Mouse (Mus musculus) heart, embryonic 15.5 days (tissue): ENCODE measurements at regions not wholly inside any gene's neighbourhood (a gene's known extent, or its start where the extent isn't known, plus 50 kb on each side); places are given as distances from the start of the nearest gene placed in this dataset.
"Not testable (repeated sequence)": the region's sequence is repeated elsewhere in the genome, so short reads cannot be mapped to it uniquely, and the experiment has no call there.

ENCODE experiments used
- ATAC-seq: fragments of 200-750 bp; cut with Nextera tagmentation; replicated peaks from 2 replicates; pipeline ENCODE4 v1.8.0; 2017; ENCODE audit warnings: low read depth, moderate TSS enrichment; ENCODE audit not compliant: insufficient number of reproducible peaks, insufficient read depth, low FRiP score
- H3K27ac ChIP-seq: fragments of 300-500 bp; sonication (generic); 2 replicates; pipeline ENCODE4 v1.5.1; 2015; ENCODE audit warnings: mild to moderate bottlenecking, inconsistent platforms
- H3K27me3 ChIP-seq: fragments of 300-500 bp; sonication (generic); 2 replicates; pipeline ENCODE4 v1.6.1; 2015; ENCODE audit warnings: inconsistent platforms
- H3K36me3 ChIP-seq: fragments of 300-500 bp; sonication (generic); 2 replicates; pipeline ENCODE4 v1.6.1; 2015; ENCODE audit warnings: mild to moderate bottlenecking, inconsistent platforms
- H3K4me1 ChIP-seq: fragments of 300-500 bp; sonication (generic); replicated peaks from 2 replicates; pipeline ENCODE4 v1.6.1; 2015; ENCODE audit warnings: inconsistent platforms
- H3K4me2 ChIP-seq: fragments of 300-500 bp; sonication (generic); 2 replicates; pipeline ENCODE4 v1.6.1; 2015; ENCODE audit warnings: inconsistent platforms, mild to moderate bottlenecking, moderate library complexity
- H3K4me3 ChIP-seq: fragments of 300-500 bp; sonication (generic); 2 replicates; pipeline ENCODE4 v1.5.1; 2015; ENCODE audit warnings: mild to moderate bottlenecking, inconsistent platforms
- H3K9ac ChIP-seq: fragments of 300-500 bp; sonication (generic); 2 replicates; pipeline ENCODE4 v1.6.1; 2015; ENCODE audit warnings: mild to moderate bottlenecking, inconsistent platforms
- H3K9me3 ChIP-seq: fragments of 300-500 bp; sonication (generic); replicated peaks from 2 replicates; pipeline ENCODE4 v1.6.1; 2016; ENCODE audit warnings: inconsistent platforms
- WGBS: fragments of 180-500 bp; shearing (Covaris S2); methylation state at CpG from one replicate; pipeline ENCODE4 v1.1.7; 2015; ENCODE audit warnings: mixed read lengths; 5-methylcytosine and 5-hydroxymethylcytosine counted together

DNA sequence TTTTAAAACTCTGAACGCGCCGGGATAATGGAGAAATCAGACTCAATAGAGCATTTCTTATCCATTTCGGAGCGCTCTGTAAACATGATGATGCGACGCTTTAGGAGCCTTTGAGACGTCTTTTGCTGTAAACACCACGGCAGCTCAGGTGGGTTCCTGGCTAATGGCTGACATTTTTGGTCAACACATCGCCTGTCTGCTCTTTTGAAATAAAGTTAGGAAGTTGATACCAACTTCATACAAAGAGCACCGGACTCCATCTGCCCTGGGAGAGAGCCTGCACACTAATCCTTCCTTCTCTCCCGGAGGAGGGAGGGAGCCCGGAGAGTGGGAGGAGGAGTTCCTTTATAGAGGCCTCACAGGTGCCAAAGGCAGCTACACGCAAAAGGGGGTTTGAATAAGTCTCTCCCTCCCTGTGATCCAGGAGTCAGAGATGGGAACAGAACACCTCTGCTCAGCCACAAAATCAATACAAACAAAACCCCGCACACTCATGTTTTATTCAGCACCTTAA lies 63.8 kb upstream of the Srsf6 start:
- Histone ChIP-seq H3K4me3 (peak overlapping the region; percentile 7; the same call in 1 of the 2 replicates), H3K9me3 (no peaks in the 10 kb centered on the region), H3K27me3 (peaks cover 4% of the 10 kb centered on the region; the same call in 1 of the 2 replicates), H3K4me1 (0 out of 2 replicates have a peak, but pooled peaks cover 5% of the 10 kb centered on the region), H3K36me3 (no peaks in the 10 kb centered on the region), H3K9ac (no peak overlapping the region), H3K4me2 (peak overlapping the region; percentile 46), H3K27ac (no peak overlapping the region)
- 7% methylated on average over 15 of the region's 15 CpGs for WGBS
- no peak for ATAC-seq

DNA sequence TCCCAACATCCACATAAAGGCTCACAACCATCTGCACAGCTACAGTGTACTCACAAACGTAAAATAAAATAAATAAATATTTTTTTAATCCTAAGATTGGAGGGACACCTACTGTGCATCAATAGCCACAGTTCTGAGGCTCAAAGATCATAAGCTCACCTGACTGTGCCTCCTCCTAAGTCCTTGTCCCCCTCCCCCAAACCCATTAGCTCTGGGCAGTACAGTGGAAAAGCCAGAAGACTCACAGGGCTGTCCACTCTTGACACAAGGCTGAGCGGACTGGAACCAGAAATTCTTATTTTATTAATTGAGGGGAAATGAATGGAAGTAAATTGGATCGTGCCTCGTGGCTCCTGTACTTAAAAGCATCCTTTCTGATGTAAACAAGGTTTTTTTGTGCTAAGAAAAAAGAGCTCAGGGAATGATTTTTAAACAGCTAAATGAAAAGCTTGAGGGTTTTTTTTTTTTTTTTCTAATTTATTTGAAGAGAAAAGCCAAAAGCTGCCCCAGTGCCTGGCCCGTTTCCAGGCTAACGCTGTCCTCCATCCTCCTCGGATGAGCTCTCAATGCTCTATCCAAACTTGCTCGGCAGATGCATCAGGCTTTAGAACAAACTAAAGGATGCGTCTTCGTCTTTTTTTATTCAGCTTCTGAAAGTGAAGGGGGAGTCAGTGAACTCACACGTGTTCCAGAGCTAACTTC lies 64.6 kb upstream of the Srsf6 start:
- Histone ChIP-seq H3K4me3 (0 out of 2 replicates have a peak overlapping the region, but pooled peaks have one; percentile 7), H3K36me3 (no peaks in the 10 kb centered on the region), H3K9ac (no peak overlapping the region), H3K27me3 (peaks cover 4% of the 10 kb centered on the region; the same call in 1 of the 2 replicates), H3K4me2 (peak overlapping the region; percentile 46), H3K27ac (no peak overlapping the region), H3K4me1 (0 out of 2 replicates have a peak, but pooled peaks cover 5% of the 10 kb centered on the region), H3K9me3 (no peaks in the 10 kb centered on the region)
- no peak for ATAC-seq
- 26% methylated on average over 11 of the region's 11 CpGs for WGBS

GRCm38 (mm10) chr2:162864571-162864970 lies 66.8 kb upstream of the Srsf6 start:
- no peaks in the 10 kb centered on the region for H3K36me3 ChIP-seq
- H3K4me2 ChIP-seq = no peak overlapping the region
- no peak overlapping the region for H3K27ac ChIP-seq
- no peaks in the 10 kb centered on the region for H3K9me3 ChIP-seq
- 0 out of 2 replicates have a peak, but pooled peaks cover 5% of the 10 kb centered on the region for H3K4me1 ChIP-seq
- H3K9ac ChIP-seq = no peak overlapping the region
- ATAC-seq = no peak
- WGBS = 77% methylated on average over 1 of the region's 1 CpGs
- H3K27me3 ChIP-seq = peaks cover 4% of the 10 kb centered on the region; the same call in 1 of the 2 replicates
- H3K4me3 ChIP-seq = no peak overlapping the region

DNA sequence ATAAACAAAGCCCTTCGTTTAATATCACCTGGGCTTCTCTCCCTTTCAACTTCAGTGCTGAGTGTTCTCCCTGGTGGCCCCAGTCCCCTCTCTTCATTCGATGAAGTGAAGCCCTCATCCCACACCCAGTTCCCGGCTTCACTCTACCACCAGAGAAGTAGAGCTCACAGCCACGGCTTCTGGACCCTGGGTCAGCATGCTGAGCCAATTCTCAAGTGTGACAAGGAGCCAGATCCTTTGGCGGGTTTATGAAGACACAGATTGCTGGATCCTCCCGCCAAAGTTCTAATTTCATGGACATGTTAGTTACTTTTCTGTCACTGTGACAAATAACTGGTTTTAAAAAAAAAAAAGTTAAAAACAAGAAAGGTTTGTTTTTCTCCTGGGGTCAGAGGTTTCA lies 76.7 kb upstream of the Srsf6 start:
- Histone ChIP-seq H3K9ac (no peak overlapping the region), H3K9me3 (no peaks in the 10 kb centered on the region), H3K4me1 (no peaks in the 10 kb centered on the region), H3K27ac (no peak overlapping the region), H3K27me3 (no peaks in the 10 kb centered on the region), H3K36me3 (no peaks in the 10 kb centered on the region), H3K4me2 (no peak overlapping the region), H3K4me3 (no peak overlapping the region)
- 69% methylated on average over 6 of the region's 6 CpGs for WGBS
- ATAC-seq = no peak

GRCm38 (mm10) chr2:162853576-162853975 lies 77.8 kb upstream of the Srsf6 start:
- ATAC-seq = no peak
- 58% methylated on average over 7 of the region's 7 CpGs for WGBS
- no peaks in the 10 kb centered on the region for H3K4me1 ChIP-seq

DNA sequence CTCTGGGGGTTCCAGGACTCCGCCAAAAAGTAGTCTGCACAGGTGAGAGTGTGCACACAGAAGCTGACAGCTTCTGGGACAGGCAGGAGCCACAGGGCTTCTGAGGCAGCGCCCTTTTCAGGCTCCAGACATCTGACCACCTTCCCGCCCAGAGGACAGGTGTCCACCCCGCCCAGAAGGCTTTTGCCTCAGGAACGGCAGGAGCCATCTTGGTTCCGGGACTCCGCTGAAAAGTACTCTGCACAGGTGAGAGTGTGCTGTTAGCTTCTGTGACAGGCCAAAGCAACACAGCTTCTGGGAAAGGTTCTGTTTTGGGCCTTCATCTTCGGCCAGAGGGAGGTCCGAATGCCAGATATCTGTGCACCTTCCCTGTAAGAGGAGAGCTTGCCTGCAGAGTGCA lies 89.6 kb upstream of the Srsf6 start:
- not testable (repeated sequence) for H3K4me3 ChIP-seq, H3K4me1 ChIP-seq, H3K36me3 ChIP-seq, H3K27me3 ChIP-seq, H3K9ac ChIP-seq, H3K9me3 ChIP-seq, ATAC-seq, H3K27ac ChIP-seq, H3K4me2 ChIP-seq
- 86% methylated on average over 9 of the region's 9 CpGs for WGBS

More at GRCm38 (mm10) chr2:162853576-162853975, 77.8 kb upstream of the Srsf6 start:
- Histone ChIP-seq H3K27ac (no peak overlapping the region), H3K4me3 (no peak overlapping the region), H3K9ac (no peak overlapping the region), H3K36me3 (no peaks in the 10 kb centered on the region), H3K27me3 (no peaks in the 10 kb centered on the region), H3K9me3 (no peaks in the 10 kb centered on the region), H3K4me2 (no peak overlapping the region)

GRCm38 (mm10) chr2:162837776-162838175 lies 93.6 kb upstream of the Srsf6 start:
- ATAC-seq = no peak
- no peaks in the 10 kb centered on the region for H3K36me3 ChIP-seq
- H3K4me1 ChIP-seq = no peaks in the 10 kb centered on the region
- H3K9ac ChIP-seq = no peak overlapping the region
- no peak overlapping the region for H3K4me2 ChIP-seq
- no peak overlapping the region for H3K27ac ChIP-seq
- H3K9me3 ChIP-seq = no peaks in the 10 kb centered on the region
- no peaks in the 10 kb centered on the region for H3K27me3 ChIP-seq
- WGBS = 59% methylated on average over 2 of the region's 2 CpGs
- H3K4me3 ChIP-seq = no peak overlapping the region

- Histone ChIP-seq H3K27ac (no peak overlapping the region), H3K4me1 (no peaks in the 10 kb centered on the region), H3K27me3 (no peaks in the 10 kb centered on the region), H3K36me3 (no peaks in the 10 kb centered on the region), H3K9ac (no peak overlapping the region), H3K9me3 (no peaks in the 10 kb centered on the region), H3K4me2 (no peak overlapping the region), H3K4me3 (no peak overlapping the region)
- no peak for ATAC-seq
- 79% methylated on average over 6 of the region's 6 CpGs for WGBS
Observed at GRCm38 (mm10) chr2:162833741-162834140, 97.6 kb upstream of the Srsf6 start.

GRCm38 (mm10) chr2:162818787-162819186 lies 112.5 kb upstream of the Srsf6 start:
- H3K36me3 ChIP-seq = no peaks in the 10 kb centered on the region
- no peak overlapping the region for H3K27ac ChIP-seq
- WGBS = 79% methylated on average over 4 of the region's 4 CpGs
- H3K4me3 ChIP-seq = no peak overlapping the region
- H3K4me1 ChIP-seq = no peaks in the 10 kb centered on the region
- no peak overlapping the region for H3K9ac ChIP-seq
- no peaks in the 10 kb centered on the region for H3K27me3 ChIP-seq
- H3K9me3 ChIP-seq = no peaks in the 10 kb centered on the region
- H3K4me2 ChIP-seq = no peak overlapping the region
- no peak for ATAC-seq

- Histone ChIP-seq H3K4me1 (no peaks in the 10 kb centered on the region), H3K4me2 (no peak overlapping the region), H3K36me3 (no peaks in the 10 kb centered on the region), H3K4me3 (no peak overlapping the region), H3K9ac (no peak overlapping the region), H3K27me3 (no peaks in the 10 kb centered on the region), H3K27ac (no peak overlapping the region), H3K9me3 (no peaks in the 10 kb centered on the region)
- ATAC-seq = no peak
- 51% methylated on average over 2 of the region's 2 CpGs for WGBS
Observed at GRCm38 (mm10) chr2:162814205-162814604, 117.1 kb upstream of the Srsf6 start.

DNA sequence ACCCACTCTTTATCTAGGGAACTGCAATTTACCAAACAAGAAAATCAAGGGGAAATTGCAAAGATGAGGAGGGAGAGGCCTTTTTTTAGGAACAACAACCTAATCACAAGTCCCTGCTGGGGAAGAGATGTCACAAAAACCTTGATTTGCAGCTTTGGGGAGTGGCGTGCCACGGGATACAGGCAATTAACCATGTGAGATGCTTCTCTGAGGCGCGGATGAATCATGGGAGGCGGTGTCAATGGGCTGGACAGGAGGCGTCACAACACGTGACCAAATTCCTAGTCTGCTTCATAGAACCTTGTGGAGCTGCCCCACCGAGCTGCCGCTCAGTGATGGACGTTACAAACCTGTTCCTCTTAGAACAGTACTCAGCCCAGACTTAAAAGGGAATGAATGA lies 123.6 kb upstream of the Srsf6 start:
- H3K4me2 ChIP-seq = no peak overlapping the region

GRCm38 (mm10) chr2:162796528-162796927 lies 134.8 kb upstream of the Srsf6 start:
- no peak overlapping the region for H3K4me2 ChIP-seq
- no peak overlapping the region for H3K4me3 ChIP-seq
- no peaks in the 10 kb centered on the region for H3K27me3 ChIP-seq
- 42% methylated on average over 4 of the region's 4 CpGs for WGBS
- H3K9me3 ChIP-seq = no peaks in the 10 kb centered on the region
- no peak for ATAC-seq
- no peaks in the 10 kb centered on the region for H3K36me3 ChIP-seq
- H3K4me1 ChIP-seq = no peaks in the 10 kb centered on the region
- no peak overlapping the region for H3K9ac ChIP-seq
- H3K27ac ChIP-seq = no peak overlapping the region

More for the DNA sequence above, 123.6 kb upstream of the Srsf6 start:
- Histone ChIP-seq H3K36me3 (no peaks in the 10 kb centered on the region), H3K27me3 (no peaks in the 10 kb centered on the region), H3K4me1 (no peaks in the 10 kb centered on the region), H3K4me3 (no peak overlapping the region), H3K27ac (no peak overlapping the region), H3K9ac (no peak overlapping the region), H3K9me3 (no peaks in the 10 kb centered on the region)
- 85% methylated on average over 10 of the region's 10 CpGs for WGBS
- ATAC-seq = no peak
